Comparison of ENCODE assay signal across 8 mouse cellular contexts in the genomic region with DNA sequence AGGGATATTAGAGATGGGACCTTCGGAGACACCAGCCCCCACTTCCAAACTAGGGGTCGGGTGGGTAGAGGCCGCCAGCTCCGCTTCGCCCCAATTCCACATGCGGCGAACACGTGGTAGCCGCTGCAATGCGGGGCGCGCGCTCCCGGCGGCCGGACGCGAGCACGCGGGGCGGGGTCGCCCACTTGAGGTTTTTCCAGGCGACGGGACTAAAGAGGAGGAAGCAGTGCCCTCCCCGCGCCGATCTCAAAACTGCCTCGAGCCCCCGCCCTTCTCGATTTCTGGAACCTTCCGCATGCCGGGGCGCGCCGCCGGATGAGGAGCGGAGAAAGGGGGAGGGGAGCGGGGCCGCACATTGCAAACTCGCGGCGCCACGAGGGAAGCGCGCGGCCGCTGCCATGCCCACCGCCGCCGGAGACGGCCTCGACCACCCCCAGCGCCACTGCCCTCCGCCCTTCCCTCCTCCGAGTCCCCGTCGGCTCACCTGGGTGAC. TPM values are rescaled to one million over a fixed set of nuclear protein-coding genes. Genes with fewer than 3 reads are reported as not detected.
DNase-seq lines count a peak whose midpoint lies in the region; ATAC-seq and TF ChIP-seq lines count a peak whose summit lies in the region.

No protein-coding gene starts in this region.

- H3K4me3 ChIP-seq in CH12.LX (replicated peaks in 1 of 3; ENCODE audit: low read depth in 2 of 3, low read length in 2 of 3, poor library complexity in 1 of 3) = peak overlapping the region; percentile 80 to 98 (median 98)
- H3K4me3 ChIP-seq in forebrain, embryonic 12.5 days (replicated peaks) = peak overlapping the region; percentile 95
- H3K4me3 ChIP-seq in neural tube, embryonic 15.5 days (replicated peaks) = peak overlapping the region; percentile 98

- ATAC-seq in forebrain, embryonic 12.5 days (ENCODE audit: low FRiP score) = peak; percentile 33
- ATAC-seq in neural tube, embryonic 15.5 days (ENCODE audit: low FRiP score) = peak; percentile 62

- H3K79me2 ChIP-seq in CH12.LX (replicated peaks; ENCODE audit: control insufficient read depth, extremely low read depth, insufficient read depth, poor library complexity, severe bottlenecking) = peaks cover 43% of the 10 kb centered on the region

- peaks cover 5 to 46% of the 10 kb centered on the region in 2 experiments for H3K4me1 ChIP-seq in CH12.LX (ENCODE audit: control insufficient read depth in 1 of 2, insufficient read depth in 2 of 2)
- peaks cover 29% of the 10 kb centered on the region for H3K4me1 ChIP-seq in forebrain, embryonic 12.5 days
- peaks cover 41% of the 10 kb centered on the region for H3K4me1 ChIP-seq in neural tube, embryonic 15.5 days

- in situ Hi-C loops in CH12.LX (cut with MboI; ENCODE audit: low pct_ligation_motif_present, low pct_unique_long_range_greater_than_20kb, low sequenced_read_pairs) = no loop called here

- no peak for TF ChIP-seq RAD21 in CH12.LX (IDR thresholded peaks at IDR 0.05; ENCODE audit: low read depth, low read length)

- H3K27ac ChIP-seq in CH12.LX (ENCODE audit: insufficient read depth, low read depth) = peak overlapping the region; percentile 95
- peak overlapping the region; percentile 98 for H3K27ac ChIP-seq in forebrain, embryonic 12.5 days
- peak overlapping the region; percentile 100 for H3K27ac ChIP-seq in neural tube, embryonic 15.5 days (replicated peaks)

- intact Hi-C loops in heart, postnatal 10 days (cut with DNase I) = loop anchor here (5.0 kb wide), 1 partner anchor 73 kb away; no protein-coding TSS in a partner anchor

- dilution Hi-C loops in CH12.LX (cut with MboI; ENCODE audit: extremely low pct_ligation_motif_present, extremely low pct_unique_long_range_greater_than_20kb, low sequenced_read_pairs) = no loop called here

- DNase-seq in CH12.LX (ENCODE audit: extremely low read depth) = peak; percentile 81
- DNase-seq in c-Kit-positive CD71-positive TER-119-negative erythroid progenitor cells, embryonic 14.5 days (ENCODE audit: low read depth) = peak; percentile 67
- DNase-seq in heart, postnatal 10 days = peak; percentile 94 to 96
- DNase-seq in layer of hippocampus, adult 18-20 months (ENCODE audit: low spot score in 2 of 2) = peak; percentile 88 to 92
- DNase-seq in lung, adult 18-20 months = peak; percentile 94 to 95
- DNase-seq in testis, postnatal 14 days (ENCODE audit: low spot score) = peak; percentile 86

- no peak for TF ChIP-seq CTCF in CH12.LX (conservative IDR thresholded peaks at IDR 0.05 in 1 of 2, IDR thresholded peaks at IDR 0.05 in 1 of 2; ENCODE audit: low read depth in 2 of 2, low read length in 2 of 2)

- H3K9me3 ChIP-seq in CH12.LX (replicated peaks; ENCODE audit: low read length) = no peaks in the 10 kb centered on the region
- no peaks in the 10 kb centered on the region for H3K9me3 ChIP-seq in forebrain, embryonic 12.5 days
- H3K9me3 ChIP-seq in neural tube, embryonic 15.5 days (replicated peaks) = no peaks in the 10 kb centered on the region

- WGBS in forebrain, embryonic 12.5 days = under 1% methylated on average over 56 of the region's 57 CpGs
- WGBS in neural tube, embryonic 15.5 days = 0% methylated on average over 50 of the region's 57 CpGs

- TF ChIP-seq EP300 in CH12.LX (IDR thresholded peaks at IDR 0.05; ENCODE audit: low read length) = no peak

- peaks cover 24 to 40% of the 10 kb centered on the region in 2 experiments for H3K36me3 ChIP-seq in CH12.LX (replicated peaks in 1 of 2; ENCODE audit: control insufficient read depth in 1 of 2, insufficient read depth in 1 of 2, low read length in 1 of 2)
- peaks cover 34% of the 10 kb centered on the region for H3K36me3 ChIP-seq in forebrain, embryonic 12.5 days (replicated peaks)
- H3K36me3 ChIP-seq in neural tube, embryonic 15.5 days = peaks cover 25% of the 10 kb centered on the region

- H3K27me3 ChIP-seq in CH12.LX (replicated peaks) = no peaks in the 10 kb centered on the region
- no peaks in the 10 kb centered on the region for H3K27me3 ChIP-seq in forebrain, embryonic 12.5 days
- H3K27me3 ChIP-seq in neural tube, embryonic 15.5 days (replicated peaks) = no peaks in the 10 kb centered on the region

- no peak for TF ChIP-seq POLR2A in CH12.LX (IDR thresholded peaks at IDR 0.05; ENCODE audit: low read depth, low read length)

- H3K9ac ChIP-seq in CH12.LX (ENCODE audit: insufficient read depth, low read depth) = peak overlapping the region; percentile 98
- H3K9ac ChIP-seq in forebrain, embryonic 12.5 days = peak overlapping the region; percentile 100
- peak overlapping the region; percentile 100 for H3K9ac ChIP-seq in neural tube, embryonic 15.5 days (replicated peaks)

- H3K4me2 ChIP-seq in CH12.LX (ENCODE audit: insufficient read depth, low read depth, poor library complexity, severe bottlenecking) = peak overlapping the region; percentile 97; the same call in 1 of the 2 replicates
- H3K4me2 ChIP-seq in forebrain, embryonic 12.5 days = peak overlapping the region; percentile 86
- peak overlapping the region; percentile 79 for H3K4me2 ChIP-seq in neural tube, embryonic 15.5 days

TF ChIP-seq in CH12.LX, 34 proteins besides CTCF, POLR2A, EP300 and RAD21:
- TF ChIP-seq UBTF (IDR thresholded peaks at IDR 0.05; ENCODE audit: low read depth, low read length) (peak; percentile 78; the same call in 1 of the 2 replicates), ETS1 (conservative IDR thresholded peaks at IDR 0.05; ENCODE audit: low read depth, low read length) (no peak), ZKSCAN1 (IDR thresholded peaks at IDR 0.05; ENCODE audit: borderline replicate concordance, low read depth, low read length) (no peak), CHD1 (IDR thresholded peaks at IDR 0.05; ENCODE audit: low read depth, low read length) (peak; percentile 62; the same call in 1 of the 2 replicates), MAZ (IDR thresholded peaks at IDR 0.05; ENCODE audit: low read depth, low read length) (peak; percentile 95; the same call in 1 of the 2 replicates), E2F4 (IDR thresholded peaks at IDR 0.05; ENCODE audit: insufficient replicate concordance, low read depth, low read length) (no peak), HCFC1 (IDR thresholded peaks at IDR 0.05; ENCODE audit: low read depth, low read length) (peak; percentile 47; the same call in 1 of the 2 replicates), MAX (IDR thresholded peaks at IDR 0.05; ENCODE audit: low read length) (peak; percentile 96), MXI1 (IDR thresholded peaks at IDR 0.05; ENCODE audit: low read depth, low read length) (peak; percentile 99), USF2 (conservative IDR thresholded peaks at IDR 0.05; ENCODE audit: low read depth, low read length) (no peak), MYC (IDR thresholded peaks at IDR 0.05; ENCODE audit: low read depth, low read length) (peak; percentile 96; the same call in 1 of the 2 replicates), POLR2AphosphoS2 (IDR thresholded peaks at IDR 0.05; ENCODE audit: low read depth, low read length) (peak; percentile 77; the same call in 1 of the 2 replicates), USF1 (IDR thresholded peaks at IDR 0.05; ENCODE audit: low read depth, low read length) (no peak), ZC3H11A (IDR thresholded peaks at IDR 0.05; ENCODE audit: low read depth, low read length) (no peak), BHLHE40 (IDR thresholded peaks at IDR 0.05; ENCODE audit: low read depth, low read length) (no peak), SIN3A (IDR thresholded peaks at IDR 0.05; ENCODE audit: low read length) (peak; percentile 89; the same call in 1 of the 2 replicates)
TF ChIP-seq in CH12.LX: peak in this region for 9.

RNA-seq across cellular contexts. Expression of gene Mat2a, which starts 0.5 kb away (rescaled TPM):
- total RNA-seq in CH12.LX (2012; rRNA removed) = 166 and 274 TPM in 2 replicates
- total RNA-seq in CH12.LX (2014; rRNA removed) = 218 and 232 TPM in 2 replicates
- polyA plus RNA-seq in CH12.LX (2012; ENCODE audit: insufficient read length, low read depth) = 429 and 456 TPM in 2 replicates
- 475 and 476 TPM in 2 replicates for polyA plus RNA-seq in forebrain, embryonic 12.5 days (2016; fragmentation: Nextera tagmentation; extraction: Ambion mirVana)
- total RNA-seq in heart, postnatal 10 days (2021) = 100 to 1,000 TPM; 204 to 226 TPM
- total RNA-seq in layer of hippocampus, adult 18-20 months (2021) = 100 to 1,000 TPM; 193 to 211 TPM
- polyA plus RNA-seq in neural tube, embryonic 15.5 days (2015; fragmentation: Nextera tagmentation; extraction: Ambion mirVana) = 341 and 365 TPM in 2 replicates

RNA-seq across cellular contexts. Expression of gene Ggcx, which starts 24.8 kb away (rescaled TPM):
- total RNA-seq in CH12.LX (2012; rRNA removed) (6.6 and 6.7 TPM in 2 replicates), CH12.LX (2014; rRNA removed) (6.5 and 7.8 TPM in 2 replicates)
- polyA plus RNA-seq in CH12.LX (2012; ENCODE audit: insufficient read length, low read depth) = 4.7 and 5.2 TPM in 2 replicates
- 19.1 and 19.8 TPM in 2 replicates for polyA plus RNA-seq in forebrain, embryonic 12.5 days (2016; fragmentation: Nextera tagmentation; extraction: Ambion mirVana)
- 10 to 100 TPM; 24.5 to 27.7 TPM for total RNA-seq in heart, postnatal 10 days (2021)
- 10 to 100 TPM; 21.7 to 23.3 TPM for total RNA-seq in layer of hippocampus, adult 18-20 months (2021)
- polyA plus RNA-seq in neural tube, embryonic 15.5 days (2015; fragmentation: Nextera tagmentation; extraction: Ambion mirVana) = 19.0 and 23.2 TPM in 2 replicates

RNA-seq across cellular contexts. Expression of gene Vamp8, which starts 48.4 kb away (rescaled TPM):
- total RNA-seq in CH12.LX (2012; rRNA removed) (105 and 110 TPM in 2 replicates), CH12.LX (2014; rRNA removed) (111 and 130 TPM in 2 replicates)
- polyA plus RNA-seq in CH12.LX (2012; ENCODE audit: insufficient read length, low read depth) = 98.9 and 114 TPM in 2 replicates
- 24.6 and 26.0 TPM in 2 replicates for polyA plus RNA-seq in forebrain, embryonic 12.5 days (2016; fragmentation: Nextera tagmentation; extraction: Ambion mirVana)
- total RNA-seq in heart, postnatal 10 days (2021) = 100 to 1,000 TPM in 1 of 2 experiments, 10 to 100 TPM in 1; 95.9 to 102 TPM
- 10 to 100 TPM; 17.7 to 18.9 TPM for total RNA-seq in layer of hippocampus, adult 18-20 months (2021)
- polyA plus RNA-seq in neural tube, embryonic 15.5 days (2015; fragmentation: Nextera tagmentation; extraction: Ambion mirVana) = 19.1 and 52.7 TPM in 2 replicates

RNA-seq across cellular contexts. Expression of gene Vamp5, which starts 58.6 kb away (rescaled TPM):
- total RNA-seq in CH12.LX (2012; rRNA removed) = 1.5 and 2.5 TPM in 2 replicates
- 0.50 and 0.59 TPM in 2 replicates for total RNA-seq in CH12.LX (2014; rRNA removed)
- polyA plus RNA-seq in CH12.LX (2012; ENCODE audit: insufficient read length, low read depth) = 0.90 and 2.2 TPM in 2 replicates
- polyA plus RNA-seq in forebrain, embryonic 12.5 days (2016; fragmentation: Nextera tagmentation; extraction: Ambion mirVana) = 6.0 and 7.6 TPM in 2 replicates
- total RNA-seq in heart, postnatal 10 days (2021) = 10 to 100 TPM; 46.5 to 57.8 TPM
- total RNA-seq in layer of hippocampus, adult 18-20 months (2021) = 1 to 10 TPM; 5.8 to 8.1 TPM
- polyA plus RNA-seq in neural tube, embryonic 15.5 days (2015; fragmentation: Nextera tagmentation; extraction: Ambion mirVana) = 20.4 and 25.7 TPM in 2 replicates

Comparison
In these comparisons a context has a peak if more than half of its experiments do, and no peak if none do; other contexts are left out.
1. Peak in every context shown above with its lines: DNase-seq, ATAC-seq, H3K4me3 ChIP-seq and H3K27ac ChIP-seq.
2. RNA of gene Vamp8, which starts 48.4 kb away (total RNA-seq): 105 to 130 TPM in CH12.LX and 95.9 to 102 TPM in heart, postnatal 10 days; 17.7 to 18.9 TPM in layer of hippocampus, adult 18-20 months; every median in the first group is over 4 times any median in the second.